Mouse (Mus musculus): ENCODE data around the gene Tnrc6b.

The Tnrc6b gene

GRCm38 (mm10) chr15:80969371-80969770, 258.3 kb downstream of the Tnrc6b start:
- TF ChIP-seq GATA4 (IDR thresholded peaks at IDR 0.05; ENCODE audit: insufficient replicate concordance, low read length), result no peak

GRCm38 (mm10) chr15:80974311-80974710, 263.2 kb downstream of the Tnrc6b start:
- TF ChIP-seq GATA4 (IDR thresholded peaks at IDR 0.05; ENCODE audit: insufficient replicate concordance, low read length), result no peak

- TF ChIP-seq GATA4 (IDR thresholded peaks at IDR 0.05; ENCODE audit: insufficient replicate concordance, low read length), result no peak
These were observed 264.6 kb downstream of the Tnrc6b start for GRCm38 (mm10) chr15:80975666-80976065.

GRCm38 (mm10) chr15:80977620-80978334, 266.7 kb downstream of the Tnrc6b start, which contains the start of gene Sgsm3:
Gene Sgsm3 (plus strand): TSS chr15:80977765.
- no peak for TF ChIP-seq GATA4 (IDR thresholded peaks at IDR 0.05; ENCODE audit: insufficient replicate concordance, low read length)

GRCm38 (mm10) chr15:80979611-80980010, 268.5 kb downstream of the Tnrc6b start:
- TF ChIP-seq GATA4 (IDR thresholded peaks at IDR 0.05; ENCODE audit: insufficient replicate concordance, low read length), result no peak

- TF ChIP-seq GATA4 (IDR thresholded peaks at IDR 0.05; ENCODE audit: insufficient replicate concordance, low read length), result no peak
These were observed 270.1 kb downstream of the Tnrc6b start for GRCm38 (mm10) chr15:80981176-80981575.

GRCm38 (mm10) chr15:80983264-80983663, 272.2 kb downstream of the Tnrc6b start:
- no peak for TF ChIP-seq GATA4 (IDR thresholded peaks at IDR 0.05; ENCODE audit: insufficient replicate concordance, low read length)

- TF ChIP-seq GATA4 (IDR thresholded peaks at IDR 0.05; ENCODE audit: insufficient replicate concordance, low read length), result no peak
These were observed 277.2 kb downstream of the Tnrc6b start for GRCm38 (mm10) chr15:80988331-80988730.

GRCm38 (mm10) chr15:80989712-80990111, 278.6 kb downstream of the Tnrc6b start:
- no peak for TF ChIP-seq GATA4 (IDR thresholded peaks at IDR 0.05; ENCODE audit: insufficient replicate concordance, low read length)

Measured in liver, adult (tissue).